Mouse (Mus musculus) stomach, embryonic 16.5 days (tissue): Measurements from ENCODE around the gene Kri1. TPM values are rescaled to one million over a fixed set of nuclear protein-coding genes. Genes with fewer than 3 reads are reported as not detected.
"Not testable (repeated sequence)": the region's sequence is repeated elsewhere in the genome, so short reads cannot be mapped to it uniquely, and the experiment has no call there.

ENCODE experiments used
- ATAC-seq: fragments of 200-750 bp; cut with Nextera tagmentation; 2 replicates; pipeline ENCODE4 v1.8.0; 2017; ENCODE audit warnings: moderate number of reproducible peaks, moderate TSS enrichment; ENCODE audit not compliant: insufficient read depth, low FRiP score
- H3K27ac ChIP-seq: fragments of 300-500 bp; sonication (generic); 2 replicates; pipeline ENCODE4 v1.5.1; 2014; ENCODE audit warnings: low read length
- H3K27me3 ChIP-seq: fragments of 300-500 bp; sonication (generic); 2 replicates; pipeline ENCODE4 v1.6.1; 2014; ENCODE audit warnings: low read length, control low read depth, mixed read lengths; ENCODE audit not compliant: control insufficient read depth, insufficient read depth
- H3K36me3 ChIP-seq: fragments of 300-500 bp; sonication (generic); 2 replicates; pipeline ENCODE4 v1.6.1; 2014; ENCODE audit warnings: low read length; ENCODE audit not compliant: control insufficient read depth, insufficient read depth
- H3K4me1 ChIP-seq: fragments of 300-500 bp; sonication (generic); 2 replicates; pipeline ENCODE4 v1.6.1; 2014; ENCODE audit warnings: low read length, control low read depth, mixed read lengths; ENCODE audit not compliant: control insufficient read depth, insufficient read depth
- H3K4me2 ChIP-seq: fragments of 300-500 bp; sonication (generic); 2 replicates; pipeline ENCODE4 v1.6.1; 2014; ENCODE audit warnings: low read depth, low read length, mixed read lengths
- H3K4me3 ChIP-seq: fragments of 300-500 bp; sonication (generic); replicated peaks from 2 replicates; pipeline ENCODE4 v1.5.1; 2014; ENCODE audit warnings: mild to moderate bottlenecking, low read length
- H3K9ac ChIP-seq: fragments of 300-500 bp; sonication (generic); 2 replicates; pipeline ENCODE4 v1.6.1; 2014; ENCODE audit warnings: low read length
- H3K9me3 ChIP-seq: fragments of 300-500 bp; sonication (generic); replicated peaks from 2 replicates; pipeline ENCODE4 v1.6.1; 2016; ENCODE audit warnings: low read length, control low read depth; ENCODE audit not compliant: control insufficient read depth
- WGBS: fragments of 180-500 bp; shearing (Covaris S2); extraction: QIAGEN DNeasy Blood & Tissue Kit; methylation state at CpG from one replicate; pipeline ENCODE4 v1.1.7; 2014; 5-methylcytosine and 5-hydroxymethylcytosine counted together
- polyA plus RNA-seq: library from polyadenylated mRNA; unstranded; fragments of >200 nt; fragmentation: Nextera tagmentation; extraction: Ambion mirVana; gene quantifications from 2 replicates; pipeline ENCODE4 v1.2.1, GENCODE M21; 2015

Gene Kri1
- polyA plus RNA-seq, 1 experiment from 2014 or later = 18.2 TPM

GRCm38 (mm10) chr9:21272391-21272790 is 15.4 kb downstream of the Kri1 start:
- H3K9ac ChIP-seq = no peak overlapping the region
- H3K9me3 ChIP-seq = no peaks in the 10 kb centered on the region
- H3K4me3 ChIP-seq = no peak overlapping the region
- no peak for ATAC-seq
- peaks cover 46% of the 10 kb centered on the region for H3K36me3 ChIP-seq
- H3K27ac ChIP-seq = no peak overlapping the region
- no peak overlapping the region for H3K4me2 ChIP-seq
- H3K27me3 ChIP-seq = no peaks in the 10 kb centered on the region
- 91% methylated on average over 9 of the region's 9 CpGs for WGBS
- H3K4me1 ChIP-seq = no peaks in the 10 kb centered on the region

- not testable (repeated sequence) for H3K27ac ChIP-seq, H3K27me3 ChIP-seq, ATAC-seq, H3K4me2 ChIP-seq, H3K4me3 ChIP-seq, H3K9me3 ChIP-seq, H3K9ac ChIP-seq
- peaks cover 34% of the 10 kb centered on the region for H3K36me3 ChIP-seq
- WGBS = 75% methylated on average over 5 of the region's 5 CpGs
- peaks cover 15% of the 10 kb centered on the region for H3K4me1 ChIP-seq
Observed at GRCm38 (mm10) chr9:21269590-21269989, 18.2 kb downstream of the Kri1 start.

GRCm38 (mm10) chr9:21268305-21268704 is 19.5 kb downstream of the Kri1 start:
- Histone ChIP-seq H3K4me3 (no peak overlapping the region), H3K4me2 (no peak overlapping the region), H3K27me3 (no peaks in the 10 kb centered on the region), H3K27ac (no peak overlapping the region), H3K9ac (no peak overlapping the region), H3K4me1 (peaks cover 19% of the 10 kb centered on the region), H3K36me3 (peaks cover 28% of the 10 kb centered on the region), H3K9me3 (no peaks in the 10 kb centered on the region)
- 94% methylated on average over 16 of the region's 16 CpGs for WGBS
- no peak for ATAC-seq

- 0 out of 2 replicates have a peak overlapping the region, but pooled peaks have one; percentile 8 for H3K9ac ChIP-seq
- no peaks in the 10 kb centered on the region for H3K27me3 ChIP-seq
- 0 out of 2 replicates have a peak overlapping the region, but pooled peaks have one; percentile 57 for H3K4me2 ChIP-seq
- ATAC-seq = no peak
- H3K4me1 ChIP-seq = peaks cover 19% of the 10 kb centered on the region
- 0 out of 2 replicates have a peak overlapping the region, but pooled peaks have one; percentile 77 for H3K4me3 ChIP-seq
- no peak overlapping the region for H3K27ac ChIP-seq
- H3K9me3 ChIP-seq = no peaks in the 10 kb centered on the region
- H3K36me3 ChIP-seq = peaks cover 20% of the 10 kb centered on the region
- 90% methylated on average over 5 of the region's 5 CpGs for WGBS
Observed at GRCm38 (mm10) chr9:21266889-21267288, 20.9 kb downstream of the Kri1 start.

GRCm38 (mm10) chr9:21265611-21266010 is 22.2 kb downstream of the Kri1 start:
- peak overlapping the region; percentile 79 for H3K27ac ChIP-seq
- no peaks in the 10 kb centered on the region for H3K9me3 ChIP-seq
- 5% methylated on average over 11 of the region's 11 CpGs for WGBS
- H3K36me3 ChIP-seq = peaks cover 12% of the 10 kb centered on the region
- peak; percentile 24; the same call in 1 of the 2 replicates for ATAC-seq
- peaks cover 19% of the 10 kb centered on the region for H3K4me1 ChIP-seq
- H3K4me3 ChIP-seq = peak overlapping the region; percentile 77
- H3K9ac ChIP-seq = peak overlapping the region; percentile 89
- peak overlapping the region; percentile 57 for H3K4me2 ChIP-seq
- no peaks in the 10 kb centered on the region for H3K27me3 ChIP-seq

GRCm38 (mm10) chr9:21265000-21265561 is 22.7 kb downstream of the Kri1 start, which contains the start of gene Atg4d:
Gene Atg4d (plus strand): TSS chr9:21265293.
- H3K27me3 ChIP-seq = no peaks in the 10 kb centered on the region
- peak; percentile 99 for ATAC-seq
- H3K36me3 ChIP-seq = peaks cover 7% of the 10 kb centered on the region; the same call in 1 of the 2 replicates
- peak within 1 kb of the TSS; percentile 79 for H3K27ac ChIP-seq
- WGBS = under 1% methylated on average over 49 of the region's 49 CpGs
- H3K4me1 ChIP-seq = peaks cover 19% of the 10 kb centered on the region
- H3K9me3 ChIP-seq = no peaks in the 10 kb centered on the region
- peak within 1 kb of the TSS; percentile 89 for H3K9ac ChIP-seq
- H3K4me3 ChIP-seq = peak within 1 kb of the TSS; percentile 77
- H3K4me2 ChIP-seq = peak within 1 kb of the TSS; percentile 57

- Histone ChIP-seq H3K4me3 (peak overlapping the region; percentile 77), H3K9me3 (no peaks in the 10 kb centered on the region), H3K27ac (peak overlapping the region; percentile 79), H3K9ac (peak overlapping the region; percentile 89), H3K27me3 (no peaks in the 10 kb centered on the region), H3K4me2 (peak overlapping the region; percentile 57), H3K36me3 (peaks cover 6% of the 10 kb centered on the region; the same call in 1 of the 2 replicates), H3K4me1 (peaks cover 19% of the 10 kb centered on the region)
- WGBS = 17% methylated on average over 17 of the region's 17 CpGs
- peak; percentile 27 for ATAC-seq
Observed at GRCm38 (mm10) chr9:21264272-21264999, 23.3 kb downstream of the Kri1 start.

- Histone ChIP-seq H3K9ac (no peak overlapping the region), H3K4me1 (peaks cover 16% of the 10 kb centered on the region), H3K4me3 (no peak overlapping the region), H3K27ac (no peak overlapping the region), H3K9me3 (no peaks in the 10 kb centered on the region), H3K4me2 (no peak overlapping the region), H3K36me3 (no peaks in the 10 kb centered on the region), H3K27me3 (no peaks in the 10 kb centered on the region)
- ATAC-seq = no peak
- 39% methylated on average over 2 of the region's 2 CpGs for WGBS
Observed at GRCm38 (mm10) chr9:21261831-21262230, 25.9 kb downstream of the Kri1 start.

- H3K9me3 ChIP-seq = no peaks in the 10 kb centered on the region
- H3K27me3 ChIP-seq = no peaks in the 10 kb centered on the region
- H3K4me3 ChIP-seq = no peak overlapping the region
- no peak overlapping the region for H3K9ac ChIP-seq
- H3K36me3 ChIP-seq = no peaks in the 10 kb centered on the region
- peaks cover 5% of the 10 kb centered on the region; the same call in 1 of the 2 replicates for H3K4me1 ChIP-seq
- no peak overlapping the region for H3K4me2 ChIP-seq
- H3K27ac ChIP-seq = no peak overlapping the region
- ATAC-seq = no peak
- 66% methylated on average over 6 of the region's 6 CpGs for WGBS
Observed at GRCm38 (mm10) chr9:21260491-21261040, 27.2 kb downstream of the Kri1 start.
